Mouse (Mus musculus) embryonic facial prominence, embryonic 12.5 days (tissue): ENCODE results near the gene Spaca9. TPM values are rescaled to one million over a fixed set of nuclear protein-coding genes. Genes with fewer than 3 reads are reported as not detected.

ENCODE experiments used
- ATAC-seq: fragments of 200-750 bp; cut with Nextera tagmentation; 2 replicates; pipeline ENCODE4 v1.8.0; 2017; ENCODE audit not compliant: insufficient number of reproducible peaks, insufficient read depth, low FRiP score, low TSS enrichment
- H3K27ac ChIP-seq: fragments of 300-500 bp; sonication (generic); 2 replicates; pipeline ENCODE4 v1.5.1; 2016; ENCODE audit warnings: mild to moderate bottlenecking
- H3K27me3 ChIP-seq: fragments of 300-500 bp; sonication (generic); 2 replicates; pipeline ENCODE4 v1.6.1; 2016; ENCODE audit warnings: mild to moderate bottlenecking, moderate library complexity
- H3K36me3 ChIP-seq: fragments of 300-500 bp; sonication (generic); 2 replicates; pipeline ENCODE4 v1.6.1; 2016; ENCODE audit warnings: mild to moderate bottlenecking
- H3K4me1 ChIP-seq: fragments of 300-500 bp; sonication (generic); 2 replicates; pipeline ENCODE4 v1.6.1; 2016
- H3K4me2 ChIP-seq: fragments of 300-500 bp; sonication (generic); replicated peaks from 2 replicates; pipeline ENCODE4 v1.6.1; 2016; ENCODE audit warnings: mild to moderate bottlenecking, moderate library complexity
- H3K4me3 ChIP-seq: fragments of 300-500 bp; sonication (generic); 2 replicates; pipeline ENCODE4 v1.5.1; 2016; ENCODE audit warnings: mild to moderate bottlenecking
- H3K9ac ChIP-seq: fragments of 300-500 bp; sonication (generic); 2 replicates; pipeline ENCODE4 v1.6.1; 2016; ENCODE audit warnings: mild to moderate bottlenecking, moderate library complexity
- H3K9me3 ChIP-seq: fragments of 300-500 bp; sonication (generic); 2 replicates; pipeline ENCODE4 v1.6.1; 2016; ENCODE audit warnings: mild to moderate bottlenecking, moderate library complexity
- WGBS: fragments of 180-500 bp; shearing (Covaris S2); methylation state at CpG from one replicate; pipeline ENCODE4 v1.1.7; 2016; 5-methylcytosine and 5-hydroxymethylcytosine counted together
- polyA plus RNA-seq: library from polyadenylated mRNA; unstranded; fragments of >200 nt; fragmentation: Nextera tagmentation; extraction: Ambion mirVana; gene quantifications from 2 replicates; pipeline ENCODE4 v1.2.1, GENCODE M21; 2016

Gene Spaca9
- polyA plus RNA-seq, 1 experiment from 2014 or later: 1.0 TPM

- H3K4me3 ChIP-seq: no peak overlapping the region
Measured at GRCm38 (mm10) chr2:28706787-28707186, 7.3 kb upstream of the Spaca9 start.

GRCm38 (mm10) chr2:28706106-28706636, 6.6 kb upstream of the Spaca9 start:
- Histone ChIP-seq H3K9me3 (no peaks in the 10 kb centered on the region), H3K27ac (no peak overlapping the region), H3K9ac (no peak overlapping the region), H3K4me1 (peaks cover 9% of the 10 kb centered on the region; the same call in 1 of the 2 replicates), H3K4me3 (no peak overlapping the region), H3K36me3 (no peaks in the 10 kb centered on the region), H3K27me3 (no peaks in the 10 kb centered on the region), H3K4me2 (no peak overlapping the region)
- no peak for ATAC-seq
- 43% methylated on average over 8 of the region's 8 CpGs for WGBS

More at GRCm38 (mm10) chr2:28706787-28707186, 7.3 kb upstream of the Spaca9 start:
- H3K9me3 ChIP-seq: no peaks in the 10 kb centered on the region
- peaks cover 9% of the 10 kb centered on the region; the same call in 1 of the 2 replicates for H3K4me1 ChIP-seq
- no peak overlapping the region for H3K4me2 ChIP-seq
- no peaks in the 10 kb centered on the region for H3K27me3 ChIP-seq
- no peak for ATAC-seq
- no peak overlapping the region for H3K27ac ChIP-seq
- no peak overlapping the region for H3K9ac ChIP-seq
- 62% methylated on average over 6 of the region's 6 CpGs for WGBS
- H3K36me3 ChIP-seq: no peaks in the 10 kb centered on the region

GRCm38 (mm10) chr2:28701646-28702262, 2.2 kb upstream of the Spaca9 start:
- WGBS: 73% methylated on average over 8 of the region's 8 CpGs
- no peak overlapping the region for H3K4me3 ChIP-seq
- no peak overlapping the region for H3K4me2 ChIP-seq
- no peaks in the 10 kb centered on the region for H3K36me3 ChIP-seq
- H3K9ac ChIP-seq: no peak overlapping the region
- no peaks in the 10 kb centered on the region for H3K9me3 ChIP-seq
- H3K4me1 ChIP-seq: peaks cover 19% of the 10 kb centered on the region; the same call in 1 of the 2 replicates
- H3K27me3 ChIP-seq: no peaks in the 10 kb centered on the region
- no peak overlapping the region for H3K27ac ChIP-seq
- no peak for ATAC-seq

GRCm38 (mm10) chr2:28698566-28698965, 961 bp downstream of the Spaca9 start:
- peaks cover 10% of the 10 kb centered on the region; the same call in 1 of the 2 replicates for H3K4me1 ChIP-seq
- no peak overlapping the region for H3K4me3 ChIP-seq
- no peak overlapping the region for H3K27ac ChIP-seq
- H3K4me2 ChIP-seq: no peak overlapping the region
- no peaks in the 10 kb centered on the region for H3K36me3 ChIP-seq
- no peak overlapping the region for H3K9ac ChIP-seq
- H3K27me3 ChIP-seq: no peaks in the 10 kb centered on the region
- H3K9me3 ChIP-seq: no peaks in the 10 kb centered on the region
- 67% methylated on average over 5 of the region's 5 CpGs for WGBS
- no peak for ATAC-seq

GRCm38 (mm10) chr2:28692692-28693091, 6.8 kb downstream of the Spaca9 start:
- H3K27me3 ChIP-seq: no peaks in the 10 kb centered on the region
- no peak for ATAC-seq
- no peak overlapping the region for H3K9ac ChIP-seq
- no peaks in the 10 kb centered on the region for H3K4me1 ChIP-seq
- H3K4me3 ChIP-seq: no peak overlapping the region
- H3K27ac ChIP-seq: no peak overlapping the region
- peaks cover 2% of the 10 kb centered on the region; the same call in 1 of the 2 replicates for H3K36me3 ChIP-seq
- H3K4me2 ChIP-seq: no peak overlapping the region
- H3K9me3 ChIP-seq: no peaks in the 10 kb centered on the region
- WGBS: 77% methylated on average over 9 of the region's 9 CpGs

GRCm38 (mm10) chr2:28688431-28688830, 11.1 kb downstream of the Spaca9 start:
- ATAC-seq: no peak
- WGBS: 34% methylated on average over 3 of the region's 3 CpGs

GRCm38 (mm10) chr2:28685895-28686294, 13.6 kb downstream of the Spaca9 start:
- Histone ChIP-seq H3K4me2 (no peak overlapping the region), H3K27me3 (no peaks in the 10 kb centered on the region), H3K36me3 (peaks cover 66% of the 10 kb centered on the region), H3K4me3 (no peak overlapping the region), H3K27ac (no peak overlapping the region), H3K9me3 (no peaks in the 10 kb centered on the region), H3K9ac (no peak overlapping the region), H3K4me1 (no peaks in the 10 kb centered on the region)
- 82% methylated on average over 7 of the region's 7 CpGs for WGBS
- ATAC-seq: no peak

More at GRCm38 (mm10) chr2:28688431-28688830, 11.1 kb downstream of the Spaca9 start:
- H3K4me1 ChIP-seq: no peaks in the 10 kb centered on the region
- H3K36me3 ChIP-seq: peaks cover 42% of the 10 kb centered on the region
- no peaks in the 10 kb centered on the region for H3K27me3 ChIP-seq
- H3K9me3 ChIP-seq: no peaks in the 10 kb centered on the region
- no peak overlapping the region for H3K27ac ChIP-seq
- H3K4me3 ChIP-seq: no peak overlapping the region
- H3K9ac ChIP-seq: no peak overlapping the region
- no peak overlapping the region for H3K4me2 ChIP-seq

- no peak overlapping the region for H3K4me3 ChIP-seq
- H3K9ac ChIP-seq: no peak overlapping the region
- no peaks in the 10 kb centered on the region for H3K4me1 ChIP-seq
- H3K9me3 ChIP-seq: no peaks in the 10 kb centered on the region
- no peak overlapping the region for H3K27ac ChIP-seq
- H3K4me2 ChIP-seq: no peak overlapping the region
- WGBS: 92% methylated on average over 4 of the region's 4 CpGs
- no peaks in the 10 kb centered on the region for H3K27me3 ChIP-seq
- ATAC-seq: no peak
- peaks cover 86% of the 10 kb centered on the region for H3K36me3 ChIP-seq
Measured at GRCm38 (mm10) chr2:28681718-28682117, 17.8 kb downstream of the Spaca9 start.

GRCm38 (mm10) chr2:28680710-28681109, 18.8 kb downstream of the Spaca9 start:
- 37% methylated on average over 4 of the region's 4 CpGs for WGBS
- peaks cover 86% of the 10 kb centered on the region for H3K36me3 ChIP-seq
- no peaks in the 10 kb centered on the region for H3K27me3 ChIP-seq
- no peak overlapping the region for H3K4me3 ChIP-seq
- no peaks in the 10 kb centered on the region for H3K4me1 ChIP-seq
- H3K9me3 ChIP-seq: no peaks in the 10 kb centered on the region
- no peak overlapping the region for H3K4me2 ChIP-seq
- ATAC-seq: no peak
- H3K27ac ChIP-seq: no peak overlapping the region
- H3K9ac ChIP-seq: no peak overlapping the region

GRCm38 (mm10) chr2:28676005-28676404, 23.5 kb downstream of the Spaca9 start:
- ATAC-seq: no peak
- WGBS: 93% methylated on average over 8 of the region's 8 CpGs
- H3K27ac ChIP-seq: no peak overlapping the region
- no peaks in the 10 kb centered on the region for H3K4me1 ChIP-seq
- H3K9me3 ChIP-seq: no peaks in the 10 kb centered on the region
- H3K4me3 ChIP-seq: no peak overlapping the region
- H3K9ac ChIP-seq: no peak overlapping the region
- no peaks in the 10 kb centered on the region for H3K27me3 ChIP-seq
- no peak overlapping the region for H3K4me2 ChIP-seq
- H3K36me3 ChIP-seq: peaks cover 81% of the 10 kb centered on the region

GRCm38 (mm10) chr2:28671438-28671837, 28.1 kb downstream of the Spaca9 start:
- H3K4me2 ChIP-seq: no peak overlapping the region
- no peaks in the 10 kb centered on the region for H3K27me3 ChIP-seq
- H3K9ac ChIP-seq: no peak overlapping the region
- WGBS: 94% methylated on average over 2 of the region's 2 CpGs
- peaks cover 81% of the 10 kb centered on the region for H3K36me3 ChIP-seq
- no peak for ATAC-seq
- no peaks in the 10 kb centered on the region for H3K9me3 ChIP-seq
- no peak overlapping the region for H3K4me3 ChIP-seq
- no peaks in the 10 kb centered on the region for H3K4me1 ChIP-seq
- no peak overlapping the region for H3K27ac ChIP-seq

GRCm38 (mm10) chr2:28665818-28666217, 33.7 kb downstream of the Spaca9 start:
- no peak overlapping the region for H3K4me2 ChIP-seq
- H3K36me3 ChIP-seq: peaks cover 80% of the 10 kb centered on the region
- no peak for ATAC-seq
- H3K9me3 ChIP-seq: no peaks in the 10 kb centered on the region
- H3K4me1 ChIP-seq: no peaks in the 10 kb centered on the region
- H3K9ac ChIP-seq: no peak overlapping the region
- H3K27me3 ChIP-seq: no peaks in the 10 kb centered on the region
- no peak overlapping the region for H3K27ac ChIP-seq
- H3K4me3 ChIP-seq: no peak overlapping the region
- 75% methylated on average over 3 of the region's 3 CpGs for WGBS
